Mouse (Mus musculus) yolk sac, embryonic 10.5 days (tissue): ENCODE measurements at regions not wholly inside any gene's neighbourhood (a gene's known extent, or its start where the extent isn't known, plus 50 kb on each side); places are given as distances from the start of the nearest gene placed in this dataset.
A peak's percentile ranks its signal among the peaks of the same experiment; 100 is the strongest.

Experiments
- DNase-seq: peaks from one replicate; pipeline ENCODE4 v3.0.0-alpha.2; 2017; ENCODE audit warnings: low spot score

DNA sequence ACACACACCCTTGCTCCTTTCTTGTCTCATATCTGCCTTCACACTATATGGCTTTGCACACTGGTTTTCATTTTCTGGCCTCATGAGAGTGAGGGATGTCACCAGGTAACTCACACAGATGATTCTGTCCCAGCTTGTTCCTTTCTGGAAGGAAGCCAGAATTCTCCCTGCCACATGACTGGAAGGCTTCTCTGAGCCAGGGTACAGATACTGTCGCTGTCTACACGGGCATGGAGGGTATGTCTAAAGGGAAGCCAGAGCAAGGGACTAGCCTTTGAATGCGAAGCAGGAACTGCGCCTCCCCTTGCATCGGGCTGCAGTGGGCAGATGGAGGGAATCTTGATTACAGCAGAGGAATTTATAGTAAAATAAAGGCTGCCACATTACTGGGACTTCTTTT, 89.6 kb upstream of the Camk1g start:
- no peak for DNase-seq

GRCm38 (mm10) chr1:193457908-193458307, 87.8 kb upstream of the Camk1g start:
- no peak for DNase-seq

DNA sequence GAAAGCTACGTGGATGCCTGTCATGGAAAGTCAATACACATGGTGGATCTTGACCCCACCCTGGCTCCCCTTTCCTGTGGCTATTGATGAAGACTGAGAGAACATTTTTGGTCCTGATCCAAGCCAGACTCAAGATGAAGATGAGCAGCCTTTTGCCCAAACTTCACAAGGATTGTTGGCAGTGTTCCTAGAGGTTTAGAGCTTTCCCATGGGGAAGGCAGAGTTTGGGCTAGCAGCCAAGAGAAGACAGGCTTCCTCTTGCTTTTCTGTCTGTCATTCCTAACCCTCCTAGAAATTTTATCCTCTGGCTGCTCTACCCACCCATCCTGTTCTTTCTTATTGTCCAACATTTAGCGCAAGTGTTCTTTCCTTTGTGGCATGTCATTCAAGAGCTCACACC, 83.6 kb upstream of the Camk1g start:
- no peak for DNase-seq

DNA sequence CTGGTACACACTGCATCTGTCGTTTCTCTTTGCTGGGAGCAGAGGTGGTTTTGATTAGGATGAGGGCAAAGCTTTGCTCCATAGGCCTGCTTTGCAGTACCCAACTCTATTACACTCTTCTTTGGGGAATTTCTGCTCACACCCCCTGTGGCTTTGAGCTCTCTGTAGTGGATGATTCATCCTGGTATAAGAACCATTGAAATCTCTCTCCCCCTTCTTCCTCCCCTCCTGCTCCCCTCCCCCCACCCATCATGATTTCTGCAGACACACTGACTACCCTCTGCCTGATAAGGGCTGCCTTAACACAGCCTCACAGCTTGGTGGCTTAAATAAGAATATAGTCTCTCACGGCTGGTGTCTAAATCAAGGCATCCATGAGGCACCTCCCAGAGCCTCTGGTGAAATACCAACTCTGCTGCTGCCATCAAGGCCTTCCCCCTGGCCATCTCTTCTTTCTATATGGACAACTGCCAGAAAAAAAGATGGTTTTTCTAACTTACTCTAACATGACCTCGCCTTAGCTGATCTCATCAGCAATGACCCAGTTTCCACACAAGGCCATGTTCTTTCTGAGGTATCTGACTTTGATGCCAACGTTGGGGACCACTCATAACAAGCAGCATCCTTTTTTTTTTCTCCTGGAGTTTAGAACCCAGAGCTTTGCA, 81.5 kb upstream of the Camk1g start:
- no peak for DNase-seq

- no peak for DNase-seq
Measured at GRCm38 (mm10) chr1:193450814-193451213, 80.7 kb upstream of the Camk1g start.

DNA sequence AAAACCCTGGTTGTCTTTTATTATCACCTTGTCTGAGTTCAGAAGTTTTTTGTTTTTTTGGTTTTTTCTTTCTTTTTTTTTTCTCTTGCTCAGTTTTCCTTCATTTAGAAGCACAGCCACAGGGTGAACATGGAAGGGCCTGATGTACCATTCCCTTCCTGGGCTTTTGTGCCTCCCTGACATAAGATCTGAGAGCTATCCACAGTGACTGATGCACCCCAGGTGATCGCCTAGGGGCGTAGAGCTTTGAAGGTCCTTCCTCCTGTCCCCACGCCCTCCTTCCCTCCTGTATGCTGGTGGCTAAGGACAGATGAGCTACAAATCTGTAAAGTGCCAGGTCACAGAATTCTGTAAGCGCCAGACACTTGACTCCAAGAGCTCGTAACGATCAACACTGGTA, 80.1 kb upstream of the Camk1g start:
- no peak for DNase-seq

DNA sequence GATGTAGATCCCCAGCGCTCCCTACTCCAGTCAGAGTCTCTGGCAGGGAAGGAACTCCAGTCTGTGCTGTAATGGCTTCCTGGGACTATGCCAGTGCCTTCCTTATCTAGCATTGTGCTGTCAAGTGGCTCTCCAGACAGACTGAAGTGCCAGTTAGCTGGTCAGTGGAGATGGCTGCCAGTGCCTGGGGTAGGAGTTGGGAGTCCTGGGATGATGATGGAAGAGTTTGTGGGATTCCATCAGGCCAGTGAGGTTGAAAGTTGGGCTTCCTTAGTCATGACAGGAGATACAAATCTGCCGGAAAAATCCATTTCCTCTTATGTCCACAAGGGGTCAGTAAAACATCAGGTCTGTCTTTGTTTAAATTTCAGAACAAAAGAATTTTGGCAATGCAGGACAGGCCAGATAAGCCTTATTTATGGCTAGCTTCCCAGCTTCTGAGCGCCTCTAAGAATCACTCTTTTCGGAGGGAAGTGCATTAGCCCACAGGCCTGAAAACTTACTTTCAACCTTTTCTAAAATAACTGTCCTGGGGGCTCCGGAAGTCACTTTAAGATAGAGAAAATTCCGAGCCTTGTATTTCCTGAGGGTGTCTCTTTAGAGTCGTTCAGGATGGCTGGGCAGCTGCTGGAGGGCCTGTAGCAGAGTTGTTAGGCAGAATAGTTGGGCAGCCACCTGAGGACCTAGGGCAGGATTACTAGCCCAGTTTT, 79.5 kb upstream of the Camk1g start:
- DNase-seq, result peak; percentile 55

GRCm38 (mm10) chr1:193448793-193449393, 78.8 kb upstream of the Camk1g start:
- no peak for DNase-seq

GRCm38 (mm10) chr1:193447647-193448046, 77.5 kb upstream of the Camk1g start:
- DNase-seq, result no peak

DNA sequence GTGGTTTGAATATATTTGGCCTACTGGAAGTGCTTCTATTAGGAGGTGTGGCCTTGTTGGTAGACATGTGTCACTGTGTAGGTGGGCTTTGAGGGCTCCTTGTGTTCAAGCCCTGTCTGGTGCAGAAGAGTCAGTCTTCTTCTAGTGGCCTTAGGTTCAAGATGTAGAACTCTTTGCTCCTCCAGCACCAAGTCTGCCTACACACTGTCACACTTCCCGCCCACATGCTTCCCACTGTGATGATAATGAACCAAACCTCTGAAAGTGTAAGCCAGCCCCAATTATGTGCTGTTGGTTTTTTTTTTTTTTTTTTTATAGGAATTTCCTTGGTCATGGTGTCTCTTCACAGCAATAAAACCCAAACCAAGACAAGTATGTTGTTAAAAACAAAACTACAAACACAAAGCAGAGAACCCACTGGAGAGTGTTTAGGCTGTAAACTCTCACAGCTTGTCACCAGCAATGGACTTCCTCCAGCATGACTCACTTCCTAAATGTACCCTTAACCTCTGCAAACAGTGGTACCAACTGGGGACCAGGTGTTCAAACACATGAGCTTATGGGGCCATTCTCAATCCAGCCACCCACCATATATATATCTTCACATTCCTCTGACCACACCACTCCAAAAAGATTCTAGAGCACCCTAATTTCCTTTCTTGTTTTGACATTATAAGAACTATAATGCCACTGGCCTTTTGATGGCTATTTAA, 74.0 kb upstream of the Camk1g start:
- DNase-seq, result no peak

DNA sequence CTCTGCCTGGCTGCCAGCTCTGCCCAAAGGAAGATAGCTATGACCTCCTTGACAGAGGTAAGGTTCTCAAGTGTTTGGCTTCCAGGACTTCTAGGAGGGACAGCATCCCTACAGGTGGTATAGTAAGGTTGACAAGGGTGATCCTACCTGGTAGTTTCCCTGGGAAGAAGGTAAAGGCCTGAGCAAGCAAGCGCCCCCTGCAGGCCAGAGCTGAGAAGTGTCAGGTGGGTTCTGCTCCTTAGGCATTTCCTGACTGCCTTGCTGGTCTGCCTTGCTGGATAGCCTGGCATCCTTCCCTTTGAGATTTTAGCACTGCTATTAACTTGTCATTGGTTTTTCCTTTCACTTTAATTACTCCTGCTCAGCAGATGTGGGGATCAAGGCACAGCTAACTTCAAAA, 70.4 kb upstream of the Camk1g start:
- peak; percentile 13 for DNase-seq

DNA sequence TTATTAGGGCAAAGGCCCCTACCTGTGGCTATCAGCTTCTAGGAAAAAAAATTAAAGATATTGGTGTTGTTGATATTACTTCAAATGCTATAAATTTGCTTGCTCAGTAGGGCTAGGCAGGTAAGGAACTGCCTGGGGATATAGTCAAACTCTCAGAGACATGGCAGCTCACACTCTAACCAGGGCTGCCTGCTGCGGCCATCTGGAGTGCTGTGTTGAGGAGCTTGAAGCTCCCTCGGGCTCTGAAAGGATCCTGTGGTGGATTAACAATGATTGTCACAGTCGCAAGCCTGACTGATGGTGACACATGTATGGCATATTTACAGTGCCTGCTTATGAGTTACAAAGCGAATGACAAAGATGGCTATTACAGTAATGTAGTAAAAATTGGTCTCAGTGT, 64.2 kb upstream of the Camk1g start:
- DNase-seq, result no peak

GRCm38 (mm10) chr1:193433493-193434021, 63.5 kb upstream of the Camk1g start:
- DNase-seq, result no peak

- no peak for DNase-seq
Measured at GRCm38 (mm10) chr1:193430231-193430630, 60.1 kb upstream of the Camk1g start.

DNA sequence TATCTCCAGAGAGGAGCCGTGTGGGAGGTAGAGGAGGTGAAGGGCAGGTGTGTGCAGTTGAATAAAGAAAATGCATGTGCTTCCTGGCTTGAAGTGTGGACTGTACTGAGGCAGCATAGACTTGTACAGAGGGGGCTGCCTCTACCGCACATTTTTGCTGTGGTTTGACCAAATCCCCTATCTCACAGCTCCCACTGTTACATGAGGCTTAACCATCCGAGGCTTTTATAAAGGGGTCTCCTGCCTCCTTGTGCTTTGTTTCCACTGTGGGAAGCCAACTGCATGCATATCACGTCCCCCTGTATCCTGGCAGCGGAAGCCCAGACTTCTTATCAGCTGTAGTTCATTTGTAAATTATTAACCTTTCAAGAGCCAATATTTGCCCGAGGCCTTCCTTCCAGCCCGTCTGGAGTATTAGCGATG, 53.6 kb upstream of the Camk1g start:
- peak; percentile 29 for DNase-seq

- no peak for DNase-seq
Measured at GRCm38 (mm10) chr1:193422886-193423285, 52.8 kb upstream of the Camk1g start.

DNA sequence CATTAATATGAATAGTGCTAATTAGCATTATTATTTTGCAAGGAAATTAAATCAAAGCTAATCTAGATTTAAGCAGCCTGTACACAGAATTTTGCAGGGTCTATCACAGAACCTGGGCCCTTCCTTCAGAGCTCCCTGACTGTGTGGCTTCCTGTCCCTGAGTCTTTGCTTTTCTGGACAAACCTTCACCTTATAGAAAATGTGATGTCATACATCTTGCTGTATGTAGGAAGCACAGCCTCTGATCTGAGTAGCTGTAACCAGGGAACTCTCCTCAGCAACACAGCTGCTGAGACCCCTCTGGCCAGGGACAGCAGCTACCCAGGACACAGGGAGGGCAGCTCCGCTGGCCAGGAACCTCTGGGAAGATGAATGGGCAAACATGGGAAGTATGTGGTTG, 51.7 kb upstream of the Camk1g start:
- DNase-seq, result no peak

DNA sequence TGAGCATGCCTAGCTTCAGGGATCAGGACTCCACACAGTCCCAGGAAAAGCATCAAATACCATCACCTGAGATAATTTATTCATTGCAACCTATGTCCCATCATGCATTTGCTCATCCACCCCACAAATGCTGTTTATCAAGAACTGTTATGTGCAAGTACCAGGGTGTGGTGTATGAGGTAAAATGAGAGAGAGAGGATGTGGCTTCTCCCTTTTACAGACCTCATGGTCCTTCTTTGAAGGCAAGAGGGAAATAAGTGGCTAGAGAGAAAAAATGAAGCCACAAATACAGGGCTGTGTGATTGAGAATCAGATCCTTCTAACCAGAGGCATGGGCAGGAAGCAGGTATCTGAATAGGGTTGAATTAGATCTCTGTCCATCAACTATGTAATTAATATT, 51.3 kb upstream of the Camk1g start:
- DNase-seq, result no peak
